Mouse (Mus musculus) bone marrow, adult 2 months (tissue): ENCODE results near the gene Cblb.

Source experiments
- CTCF ChIP-seq: fragments of 200-500 bp; IDR thresholded peaks from 2 replicates; pipeline ENCODE4 v1.5.1; 2011; ENCODE audit warnings: low read length, control low read depth; ENCODE audit not compliant: control insufficient read depth, insufficient read depth
- POLR2A ChIP-seq: fragments of 200-500 bp; IDR thresholded peaks from 2 replicates; pipeline ENCODE4 v1.6.1; 2011; ENCODE audit warnings: low read depth, mild to moderate bottlenecking, control low read depth, low read length, borderline replicate concordance; ENCODE audit not compliant: control insufficient read depth

DNA sequence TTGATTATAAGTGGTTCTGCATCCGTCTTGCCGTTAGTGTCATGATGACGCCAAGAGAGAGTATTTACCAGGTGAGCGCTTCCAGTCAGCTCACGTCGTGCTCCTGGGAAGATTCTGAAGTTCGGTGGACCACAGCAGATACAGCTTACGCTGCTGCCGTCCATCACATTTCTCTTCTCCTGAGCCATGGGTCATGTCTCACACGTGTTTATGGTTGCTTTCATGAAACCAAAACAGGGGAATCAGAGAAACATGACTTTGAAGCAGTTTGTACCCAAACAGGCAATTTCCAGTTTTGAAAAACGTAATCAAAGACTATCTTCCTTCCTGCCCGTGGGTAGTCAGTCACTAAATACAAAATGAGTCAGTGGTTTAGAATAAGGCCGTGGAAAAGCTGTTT is 112.1 kb downstream of the Cblb start:
- TF ChIP-seq CTCF (no peak), POLR2A (no peak)
